Mouse (Mus musculus) cerebellum, adult 2 months (tissue): ENCODE data around the gene Slco2b1.

Experiments used
- CTCF ChIP-seq: fragments of 200-500 bp; IDR thresholded peaks from 2 replicates; pipeline ENCODE4 v1.5.1; 2011; ENCODE audit warnings: low read depth, mild to moderate bottlenecking, control low read depth, low read length, moderate library complexity, borderline replicate concordance; ENCODE audit not compliant: insufficient read depth
- POLR2A ChIP-seq: fragments of 200-500 bp; IDR thresholded peaks from 2 replicates; pipeline ENCODE4 v1.6.1; 2011; ENCODE audit warnings: low read length, control low read depth, borderline replicate concordance; ENCODE audit not compliant: insufficient read depth

GRCm38 (mm10) chr7:99700641-99701040, 10.5 kb downstream of the Slco2b1 start:
- TF ChIP-seq POLR2A (no peak), CTCF (no peak)
